ENCODE assay signal across 13 mouse cellular contexts in genomic region chr19:41191724-41192123, GRCm38 (mm10). TPM values are rescaled to one million over a fixed set of nuclear protein-coding genes. Genes with fewer than 3 reads are reported as not detected.
DNase-seq lines count a peak whose midpoint lies in the region; ATAC-seq lines count a peak whose summit lies in the region.
"Had no signal": no experiment of that assay in that cellular context is flagged by ENCODE, and none has a peak within 500 bp of the region (broad histone marks: within the 10 kb centered on the region; RNA-seq: fewer than 3 reads in every experiment).

No protein-coding gene starts in this region.

- ATAC-seq in kidney, embryonic 16.5 days (ENCODE audit: low FRiP score, low TSS enrichment), result peak; percentile 74

- DNase-seq in kidney, postnatal 14 days, result no peak
- peak; percentile 32 for DNase-seq in retina, embryonic 14.5 days (ENCODE audit: low spot score)
- DNase-seq in retina, postnatal 1 day, result no peak
- DNase-seq in embryo, embryonic 11 days, result peak; percentile 63
- DNase-seq in mesoderm, embryonic 11.5 days (ENCODE audit: low read depth, low spot score), result peak; percentile 67
- no peak for DNase-seq in right cerebral cortex, postnatal 4 days
- no peak for DNase-seq in frontal cortex, postnatal 14 days (ENCODE audit: low spot score in 2 of 2)
- DNase-seq: adrenal gland, postnatal 14 days; cerebellum, adult 11 months; thymus, adult 18-20 months had no signal

- no peak overlapping the region for H3K4me3 ChIP-seq in kidney, embryonic 16.5 days (ENCODE audit: low read length)
- H3K4me3 ChIP-seq: embryonic facial prominence, embryonic 12.5 days; kidney, embryonic 15.5 days had no signal

- H3K4me2 ChIP-seq in kidney, embryonic 16.5 days (replicated peaks; ENCODE audit: low read depth, low read length), result no peak overlapping the region
- H3K4me2 ChIP-seq: embryonic facial prominence, embryonic 12.5 days; kidney, embryonic 15.5 days had no signal

- WGBS in kidney, embryonic 16.5 days, result 72% methylated on average over 9 of the region's 9 CpGs

- peaks cover 8% of the 10 kb centered on the region for H3K4me1 ChIP-seq in kidney, embryonic 16.5 days (ENCODE audit: insufficient read depth, low read length)
- H3K4me1 ChIP-seq: embryonic facial prominence, embryonic 12.5 days had no signal

- H3K27me3 ChIP-seq in kidney, embryonic 16.5 days (ENCODE audit: insufficient read depth, low read length), result no peaks in the 10 kb centered on the region
- H3K27me3 ChIP-seq: embryonic facial prominence, embryonic 12.5 days had no signal

- no peaks in the 10 kb centered on the region for H3K36me3 ChIP-seq in kidney, embryonic 16.5 days (ENCODE audit: insufficient read depth, low read length)
- H3K36me3 ChIP-seq: embryonic facial prominence, embryonic 12.5 days; kidney, embryonic 15.5 days had no signal

- no peak overlapping the region for H3K9ac ChIP-seq in kidney, embryonic 16.5 days (replicated peaks; ENCODE audit: low read length)
- H3K9ac ChIP-seq: embryonic facial prominence, embryonic 12.5 days; kidney, embryonic 15.5 days had no signal

- no peaks in the 10 kb centered on the region for H3K9me3 ChIP-seq in kidney, embryonic 16.5 days (ENCODE audit: low read length)
- H3K9me3 ChIP-seq: embryonic facial prominence, embryonic 12.5 days; kidney, embryonic 15.5 days had no signal

- no peak overlapping the region for H3K27ac ChIP-seq in kidney, embryonic 16.5 days (ENCODE audit: low read length)
- H3K27ac ChIP-seq: embryonic facial prominence, embryonic 12.5 days; kidney, embryonic 15.5 days had no signal

RNA-seq across cellular contexts. Expression of gene Tll2, which starts 14.9 kb away (rescaled TPM):
- 0.06 TPM in 1 of 2 replicates, not detected in the other for polyA plus RNA-seq in kidney, embryonic 16.5 days (2015; fragmentation: Nextera tagmentation; extraction: Ambion mirVana)

Comparison
In these comparisons a context has a peak if more than half of its experiments do, and no peak if none do; other contexts are left out.
1. DNase-seq: peak in retina, embryonic 14.5 days (single experiment), embryo, embryonic 11 days (single experiment) and mesoderm, embryonic 11.5 days (single experiment); none in kidney, postnatal 14 days (single experiment), retina, postnatal 1 day (single experiment), right cerebral cortex, postnatal 4 days (single experiment) and frontal cortex, postnatal 14 days (0 of 2).